Mouse (Mus musculus) lung, postnatal 36 days (tissue): ENCODE results near the gene Plagl1.

Source experiments
- DNase-seq: peaks from one replicate; pipeline ENCODE4 v3.0.0; 2022; ENCODE audit warnings: mixed read lengths

Plagl1 gene

DNA sequence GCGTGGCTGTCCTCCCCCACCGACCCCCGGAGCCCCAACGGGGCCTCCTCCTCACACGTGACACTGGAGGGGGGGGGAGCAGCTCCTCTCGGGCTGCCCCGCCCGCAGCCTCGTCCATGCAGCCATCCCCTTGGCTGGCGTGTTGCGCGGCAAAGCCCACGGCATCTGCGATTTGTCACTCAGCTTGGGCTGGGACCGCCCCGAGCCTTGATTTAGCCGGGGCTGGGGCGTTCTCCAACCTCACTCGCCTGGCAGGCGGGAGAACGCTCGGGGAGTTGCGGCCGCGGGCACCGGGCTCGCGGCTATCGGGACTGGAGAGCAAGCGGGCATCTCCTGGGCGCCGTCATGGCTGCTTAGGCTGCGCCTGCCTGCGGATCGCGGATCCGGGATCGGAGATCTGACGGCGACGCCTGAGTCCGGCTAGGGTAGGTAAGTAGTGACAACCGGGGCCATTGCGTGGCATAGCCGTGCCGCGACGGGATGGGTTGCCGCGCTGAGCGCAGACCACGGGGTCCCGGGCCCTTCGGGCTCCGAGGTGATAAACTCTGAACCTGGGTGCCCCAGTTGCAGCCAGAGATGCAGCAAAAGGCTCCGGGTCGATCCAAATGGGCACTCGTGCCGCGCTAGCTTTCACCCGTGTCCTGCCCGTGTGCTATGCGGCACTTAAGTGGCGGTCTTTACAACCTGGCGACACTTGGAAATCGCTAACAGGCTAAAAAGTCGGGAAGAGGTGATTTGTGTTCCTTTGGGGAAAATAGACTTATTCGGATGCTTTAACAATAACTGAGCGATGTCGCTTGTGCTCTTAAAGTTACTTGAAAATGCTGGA, 30.5 kb downstream of the Plagl1 start:
- DNase-seq: peak; percentile 80

DNA sequence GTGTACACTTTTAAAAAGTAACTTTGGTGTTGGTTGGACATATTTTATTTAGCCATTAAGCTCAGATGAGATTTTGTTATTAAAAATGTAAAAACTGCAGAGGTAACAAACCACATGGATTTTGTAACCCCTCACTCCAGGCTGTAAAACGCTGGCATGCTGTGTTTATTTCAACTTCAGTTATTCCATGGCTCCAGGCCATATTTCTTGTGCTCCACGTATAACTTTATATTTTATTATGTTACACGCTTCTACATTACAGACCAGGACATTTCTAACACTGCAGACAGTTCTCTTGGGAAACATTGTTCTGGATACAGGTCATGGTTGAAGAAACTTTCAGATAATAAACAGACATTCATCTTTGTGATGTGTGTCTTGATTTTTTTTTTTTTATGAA, 32.7 kb downstream of the Plagl1 start:
- no peak for DNase-seq

DNA sequence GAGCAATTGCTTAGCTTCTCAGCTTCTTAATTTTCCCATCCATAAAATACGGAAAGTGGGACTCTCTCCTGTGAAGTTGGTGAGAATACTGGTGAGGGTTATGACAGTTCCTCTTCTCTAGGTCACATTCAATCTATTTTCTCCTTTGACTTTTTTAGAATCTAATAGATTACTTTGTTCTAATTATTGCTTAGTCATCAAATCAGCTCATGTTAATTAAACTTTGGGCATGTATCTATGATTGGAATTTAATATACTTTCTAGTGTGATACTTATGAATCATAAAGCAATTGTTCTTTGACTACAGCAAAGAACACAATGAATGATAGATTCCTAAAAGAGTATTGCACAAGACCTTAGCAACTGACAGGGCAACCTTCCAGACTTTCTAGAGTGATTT, 38.6 kb downstream of the Plagl1 start:
- peak; percentile 38 for DNase-seq

DNA sequence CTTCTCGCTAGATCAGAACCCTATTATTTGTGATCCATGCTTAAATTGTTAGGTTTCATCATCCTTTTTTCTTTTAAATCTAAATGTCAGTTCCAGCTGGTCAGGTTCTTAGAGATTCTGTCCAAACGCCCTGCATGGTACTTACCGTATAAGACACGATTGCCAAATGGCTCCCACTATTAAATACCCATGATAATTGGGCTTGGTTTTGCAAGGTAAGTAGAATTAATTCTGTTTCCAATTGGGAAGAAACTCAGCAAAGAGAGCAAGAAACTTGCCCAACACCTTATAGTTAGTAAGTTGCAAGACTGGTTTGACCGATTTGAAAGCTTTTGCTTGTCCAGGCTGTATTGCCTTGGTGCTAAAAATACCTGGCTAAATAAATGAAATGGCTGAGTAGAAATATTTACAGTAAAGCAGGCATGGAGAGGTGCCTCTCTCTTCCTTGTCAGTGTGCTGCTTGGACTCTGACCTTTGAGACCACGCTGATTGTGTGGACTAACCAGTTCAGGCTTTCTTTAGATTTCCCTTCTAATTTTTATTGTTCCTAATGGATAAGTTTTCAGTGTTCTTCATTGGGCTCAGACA, 39.9 kb downstream of the Plagl1 start:
- peak; percentile 55 for DNase-seq

DNA sequence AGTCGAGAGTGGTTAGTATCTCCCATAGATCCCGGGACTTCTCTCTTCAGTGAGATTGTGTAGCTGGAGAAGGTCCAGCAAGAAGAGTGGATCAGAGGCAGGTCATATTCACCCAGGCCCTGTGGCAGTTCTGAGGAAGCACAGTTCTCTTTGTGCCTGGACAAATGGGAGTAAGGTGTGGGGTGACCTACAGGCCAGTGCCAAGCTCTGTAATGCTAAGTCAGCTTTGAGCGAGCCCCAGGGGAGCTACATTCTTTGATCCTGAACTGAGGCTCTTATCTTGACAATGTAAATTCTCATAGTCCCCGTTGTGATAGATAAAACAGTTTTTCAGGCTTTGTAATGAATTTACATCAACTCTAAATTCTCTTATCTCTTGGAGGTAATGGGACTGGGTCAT, 42.1 kb downstream of the Plagl1 start:
- no peak for DNase-seq

DNA sequence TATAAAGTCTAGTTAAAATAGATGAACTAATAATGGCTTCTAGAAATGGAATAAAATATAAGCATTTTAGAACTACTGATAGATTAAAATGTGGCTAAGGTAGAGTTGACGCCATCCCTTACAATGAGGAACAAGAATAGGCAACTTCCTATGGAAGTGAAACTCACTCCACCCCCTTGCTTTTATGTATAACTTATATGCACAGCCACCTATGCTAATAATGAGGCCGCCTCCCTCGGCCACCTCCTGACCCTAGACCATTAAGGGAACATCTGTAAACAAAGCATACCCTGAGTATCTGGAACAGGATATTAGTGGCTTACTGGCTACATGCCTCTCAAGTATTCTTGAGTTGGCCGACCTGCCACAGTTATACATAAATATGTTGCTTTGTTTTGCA, 43.5 kb downstream of the Plagl1 start:
- no peak for DNase-seq

DNA sequence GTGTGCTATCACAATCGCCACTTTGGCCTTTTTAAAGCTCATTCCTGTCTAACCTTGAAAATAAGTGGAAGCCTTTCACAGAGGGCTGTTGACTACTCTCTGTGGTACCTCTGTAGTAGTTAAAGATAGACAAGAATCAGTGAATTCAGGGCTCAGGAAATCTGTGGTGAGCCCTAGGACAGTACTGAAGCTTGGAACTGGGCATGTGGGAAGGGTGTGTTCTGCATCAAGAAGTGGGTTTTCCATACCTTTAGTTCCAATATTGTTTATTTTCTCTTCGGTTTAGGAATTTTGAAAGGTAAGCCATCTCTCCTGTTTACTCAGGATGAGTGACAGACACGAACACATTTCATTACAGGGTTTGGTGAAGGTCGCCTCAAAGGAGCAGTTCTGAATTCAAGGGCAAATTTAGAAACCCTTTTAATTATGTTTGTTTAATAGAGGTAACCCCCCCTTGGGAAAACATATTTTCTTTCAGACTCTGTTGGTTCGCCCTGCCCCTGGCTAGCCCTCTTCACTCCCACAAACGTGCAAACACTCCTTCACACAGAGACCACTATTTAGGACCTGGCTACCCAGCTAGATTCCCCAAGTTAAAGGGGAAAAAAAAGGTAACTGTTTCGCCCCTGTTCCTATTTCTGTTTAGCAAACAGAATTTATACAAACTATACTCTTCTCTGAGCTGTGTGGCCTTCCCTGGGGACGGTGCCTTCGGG, 46.8 kb downstream of the Plagl1 start:
- no peak for DNase-seq

DNA sequence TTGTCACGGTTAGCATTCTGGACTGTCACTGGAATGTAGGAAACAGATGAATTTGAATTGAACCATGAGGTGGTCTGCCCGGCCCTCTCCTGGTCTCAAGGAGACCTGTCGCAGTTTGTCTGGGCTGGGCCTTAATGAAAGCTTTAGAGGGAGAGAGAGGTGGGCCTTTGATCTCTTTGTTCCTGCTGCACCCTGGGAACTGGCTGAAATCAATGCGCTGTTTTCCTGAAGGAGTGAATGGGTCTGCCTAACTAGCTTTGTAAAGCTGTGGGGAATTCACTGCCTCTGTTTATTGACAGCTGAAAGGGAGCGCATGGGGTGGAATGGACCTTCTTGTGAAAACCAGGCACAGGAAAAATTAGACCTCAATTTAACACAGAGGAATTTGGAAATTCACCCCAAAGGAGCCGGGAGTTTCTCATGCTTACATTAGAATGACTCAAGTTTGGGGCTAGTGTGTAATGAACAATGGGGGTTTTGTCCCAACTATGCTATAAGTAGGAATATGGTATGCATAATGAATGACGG, 47.8 kb downstream of the Plagl1 start:
- no peak for DNase-seq

DNA sequence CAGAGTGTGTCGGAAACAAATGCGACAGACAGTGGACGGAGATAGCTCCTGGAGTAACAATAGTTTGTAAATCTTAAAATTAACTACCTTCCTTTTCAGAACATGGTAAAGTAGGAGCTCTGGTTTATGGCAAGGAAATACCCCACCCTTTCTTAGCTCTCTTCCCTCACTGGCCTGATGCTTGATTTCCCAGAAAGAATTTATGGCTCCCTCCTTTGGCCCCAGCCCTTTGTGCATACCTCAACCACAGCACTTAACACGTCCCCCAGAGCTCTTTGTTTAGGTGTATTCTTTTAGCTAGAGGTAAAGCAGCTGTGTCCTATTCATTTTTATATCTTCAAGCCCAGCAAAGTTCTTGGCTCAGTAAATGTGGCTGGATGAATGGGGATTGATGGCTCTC, 48.5 kb downstream of the Plagl1 start:
- no peak for DNase-seq

DNA sequence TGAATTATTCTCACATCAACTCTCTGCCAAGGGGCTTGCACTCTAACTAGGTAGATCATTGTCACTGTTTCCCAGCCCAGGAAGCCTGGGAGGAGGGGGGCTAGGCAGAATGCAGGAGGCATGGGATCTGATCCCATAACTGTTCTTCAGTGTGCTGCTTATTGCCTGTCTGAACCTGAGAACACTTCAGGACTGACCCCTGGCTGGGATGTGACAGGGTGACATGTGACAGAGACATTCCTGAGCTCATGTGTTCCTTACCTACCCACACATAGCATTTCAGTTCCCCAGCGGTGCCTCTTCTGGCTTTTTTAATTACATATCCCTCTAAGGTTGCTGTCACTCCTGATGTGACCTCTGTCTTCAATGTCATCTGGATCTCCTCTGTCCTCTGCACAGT, 49.5 kb downstream of the Plagl1 start:
- no peak for DNase-seq

DNA sequence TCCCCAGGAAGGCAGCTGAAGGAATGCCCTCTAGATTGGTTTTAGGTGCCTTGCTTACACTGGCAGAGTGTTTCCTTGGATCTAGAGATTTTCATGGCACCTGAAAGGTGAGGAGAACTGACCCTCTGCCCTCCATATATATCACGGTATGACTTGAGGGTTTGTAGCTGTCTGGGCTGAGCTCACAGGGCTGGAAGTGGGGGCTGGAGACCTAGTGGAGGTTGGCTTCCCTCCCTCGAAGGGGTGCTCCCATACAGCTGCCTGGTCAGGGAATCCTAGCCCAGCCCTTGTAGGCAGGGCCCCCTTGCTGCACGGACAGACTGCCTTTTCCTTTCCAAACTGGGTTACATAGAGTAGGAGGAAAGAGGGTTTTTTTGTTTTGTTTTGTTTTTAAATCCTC, 52.5 kb downstream of the Plagl1 start:
- DNase-seq: no peak

DNA sequence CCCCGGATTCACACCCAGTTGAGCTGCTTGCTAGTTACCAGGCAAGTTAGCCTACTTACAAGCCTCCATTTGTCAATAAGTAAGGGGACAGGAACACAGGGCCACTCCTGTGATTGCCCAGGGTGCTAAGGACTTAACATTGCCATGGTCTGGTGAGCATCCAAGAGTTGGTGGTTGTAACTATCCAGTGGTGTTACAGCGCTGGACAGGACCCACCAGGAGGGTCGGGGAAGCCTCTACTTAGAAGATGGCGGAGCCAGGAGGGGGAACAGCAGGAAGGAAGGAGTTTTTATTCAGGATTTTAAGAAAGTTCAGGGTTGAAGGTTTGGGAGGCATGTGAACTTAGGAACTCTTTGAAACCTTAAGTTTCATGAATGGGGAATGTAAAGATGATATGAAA, 53.3 kb downstream of the Plagl1 start:
- DNase-seq: no peak

DNA sequence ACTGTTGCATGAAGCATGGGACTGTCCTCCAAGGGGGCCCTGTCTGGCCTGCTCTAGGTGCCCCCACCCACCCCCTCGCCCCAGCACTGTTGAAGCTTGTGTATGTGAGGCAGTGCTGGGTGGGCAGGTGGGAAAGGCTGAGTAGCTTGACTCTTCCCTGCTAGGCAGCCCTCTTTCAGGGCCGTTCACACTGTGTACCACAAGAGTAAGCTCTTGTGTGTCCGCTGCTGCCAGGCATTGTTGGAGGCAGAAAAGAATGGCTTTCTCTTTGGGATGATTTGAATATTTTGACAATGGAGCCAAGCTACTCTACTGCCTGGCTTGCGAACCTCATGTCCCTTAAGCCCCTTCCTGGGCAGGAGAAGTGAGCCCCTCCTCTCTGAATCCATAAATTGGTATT, 54.7 kb downstream of the Plagl1 start:
- DNase-seq: no peak

DNA sequence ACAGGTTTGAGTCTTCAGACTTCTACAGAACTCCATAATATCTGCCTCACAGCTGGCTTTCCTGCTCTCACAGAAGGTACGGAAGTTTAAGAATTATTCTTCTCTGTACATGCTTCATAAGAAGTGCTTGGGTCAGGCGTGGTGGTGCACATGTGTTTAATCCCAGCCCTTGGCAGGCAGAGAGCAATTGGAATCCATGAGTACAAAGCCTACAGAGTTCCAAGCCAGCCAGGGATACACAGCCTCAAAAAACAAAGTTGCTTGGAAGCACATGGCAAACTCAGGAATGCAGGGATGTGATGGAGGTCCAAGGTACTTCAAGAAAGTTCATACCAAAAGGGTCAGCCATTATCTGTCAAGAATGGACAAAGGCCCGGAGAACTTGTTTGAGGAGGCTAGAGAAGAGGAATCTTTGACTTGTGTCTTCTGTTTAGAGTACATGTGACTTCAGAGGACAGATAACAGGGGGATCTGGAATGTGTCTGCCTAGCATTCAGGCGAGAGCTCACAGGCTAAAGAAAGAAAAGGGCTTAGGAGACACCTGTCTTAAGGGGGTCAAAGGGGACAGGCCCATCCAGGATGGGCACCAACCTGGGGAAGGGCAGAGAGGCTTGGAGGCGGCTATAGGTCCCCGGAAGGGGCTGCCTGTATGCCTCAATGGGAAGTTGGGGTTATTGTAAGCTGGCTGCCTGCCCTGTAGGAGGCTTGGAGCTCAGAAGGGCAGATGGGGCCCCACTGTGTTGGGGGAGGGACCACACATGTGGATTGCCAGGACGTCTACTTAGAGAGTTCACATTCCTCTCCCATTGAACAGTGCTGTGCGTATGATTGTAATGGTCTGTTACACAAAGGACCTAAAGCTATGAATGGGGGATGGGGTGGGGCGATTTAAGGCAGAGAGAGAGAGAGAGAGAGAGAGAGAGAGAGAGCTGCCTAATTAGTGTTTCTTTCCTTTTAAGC, 56.7 kb downstream of the Plagl1 start:
- DNase-seq: no peak

DNA sequence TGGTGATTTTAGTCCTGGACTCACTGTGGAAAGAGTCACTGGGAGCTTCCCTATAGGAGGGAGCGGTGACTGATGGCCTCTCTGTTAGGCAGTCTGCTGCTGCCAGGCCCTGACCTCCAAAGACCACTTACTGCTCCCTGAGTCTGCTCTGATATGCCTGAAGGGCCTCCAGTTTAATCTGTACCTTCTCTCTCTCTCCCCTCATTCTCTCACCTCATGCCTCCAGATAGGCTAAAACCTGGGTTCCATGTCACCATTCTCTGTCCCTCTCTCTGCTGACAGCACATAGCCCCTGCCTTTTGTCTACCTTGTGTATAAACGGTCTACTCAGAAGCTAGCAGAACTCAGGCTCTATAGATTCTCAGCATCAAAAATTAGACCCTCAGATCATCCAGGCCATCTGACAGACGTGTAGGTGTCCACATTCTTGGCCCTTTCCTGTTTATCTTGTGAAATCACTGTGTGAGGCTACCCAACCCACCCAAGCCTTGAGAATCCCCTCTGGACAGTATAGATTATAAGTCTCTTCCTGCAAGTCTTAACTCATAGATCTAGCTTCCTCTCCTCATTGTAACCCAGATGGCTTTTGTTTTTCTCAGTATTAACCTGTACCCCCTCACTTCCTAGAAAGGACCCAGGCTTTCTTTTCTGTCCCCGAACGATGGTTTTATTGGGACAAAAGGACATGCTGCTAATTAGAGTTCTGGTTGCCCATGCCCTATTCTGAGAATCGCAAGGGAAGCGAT, 57.9 kb downstream of the Plagl1 start:
- no peak for DNase-seq

DNA sequence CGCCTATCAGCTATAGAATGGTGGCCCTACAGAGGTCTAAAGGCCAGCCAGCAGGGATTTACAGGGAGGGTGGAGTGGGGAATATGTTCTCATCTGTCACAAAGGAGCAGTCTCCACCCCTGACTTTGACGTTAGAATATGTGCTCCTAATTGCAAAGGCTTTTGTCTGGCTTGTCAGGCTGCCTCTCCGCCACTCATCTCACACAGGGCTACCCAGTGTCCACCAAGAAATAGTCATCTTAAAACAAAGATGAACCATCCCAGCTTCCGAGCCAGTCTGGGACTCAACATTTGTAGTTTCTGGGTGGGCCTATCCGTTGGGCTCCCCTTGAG, 58.4 kb downstream of the Plagl1 start:
- no peak for DNase-seq

DNA sequence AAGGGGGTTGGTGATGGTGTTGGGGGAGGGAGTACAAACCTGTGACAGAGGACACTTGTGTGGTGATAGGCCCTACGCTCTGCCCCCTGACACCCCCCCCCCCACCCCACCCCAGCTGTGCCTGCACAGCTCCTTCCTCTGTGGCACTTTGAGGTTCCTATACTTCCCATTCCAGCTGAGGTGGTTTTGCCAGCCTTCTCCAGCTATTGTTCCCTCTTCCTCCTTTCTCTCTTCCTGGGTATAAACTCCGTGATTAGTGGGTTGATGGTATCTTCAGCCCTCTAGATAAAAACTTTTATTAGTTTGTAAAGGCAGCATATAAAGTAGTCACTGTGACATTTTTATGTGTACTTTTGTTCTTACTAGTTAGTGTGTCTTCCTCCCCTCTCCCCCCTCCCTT, 59.0 kb downstream of the Plagl1 start:
- no peak for DNase-seq

DNA sequence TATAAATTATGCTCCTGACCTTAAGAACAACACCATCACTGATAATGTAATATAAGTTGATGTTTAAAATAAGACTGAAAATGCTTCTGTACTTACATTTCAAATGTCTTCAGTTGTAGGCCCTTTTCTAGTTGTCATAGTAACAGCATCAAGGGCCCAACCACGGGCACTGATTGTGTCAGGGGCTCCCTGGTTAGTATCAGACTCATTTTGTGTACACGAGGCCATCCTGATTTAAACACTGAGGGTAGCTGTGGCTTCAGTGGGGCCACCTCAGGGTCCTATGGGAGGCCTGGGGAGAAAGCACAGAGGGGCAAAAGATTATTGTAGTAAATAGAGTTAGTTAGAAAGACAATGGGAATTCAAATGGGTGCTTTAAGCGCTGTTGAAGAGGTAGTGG, 65.5 kb downstream of the Plagl1 start:
- no peak for DNase-seq

DNA sequence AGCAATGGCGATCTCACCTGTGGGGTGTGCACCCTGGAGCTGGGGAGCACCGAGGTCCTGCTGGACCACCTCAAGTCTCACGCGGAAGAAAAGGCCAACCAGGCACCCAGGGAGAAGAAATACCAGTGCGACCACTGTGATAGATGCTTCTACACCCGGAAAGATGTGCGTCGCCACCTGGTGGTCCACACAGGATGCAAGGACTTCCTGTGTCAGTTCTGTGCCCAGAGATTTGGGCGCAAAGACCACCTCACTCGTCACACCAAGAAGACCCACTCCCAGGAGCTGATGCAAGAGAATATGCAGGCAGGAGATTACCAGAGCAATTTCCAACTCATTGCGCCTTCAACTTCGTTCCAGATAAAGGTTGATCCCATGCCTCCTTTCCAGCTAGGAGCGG, 67.0 kb downstream of the Plagl1 start:
- DNase-seq: peak; percentile 42

DNA sequence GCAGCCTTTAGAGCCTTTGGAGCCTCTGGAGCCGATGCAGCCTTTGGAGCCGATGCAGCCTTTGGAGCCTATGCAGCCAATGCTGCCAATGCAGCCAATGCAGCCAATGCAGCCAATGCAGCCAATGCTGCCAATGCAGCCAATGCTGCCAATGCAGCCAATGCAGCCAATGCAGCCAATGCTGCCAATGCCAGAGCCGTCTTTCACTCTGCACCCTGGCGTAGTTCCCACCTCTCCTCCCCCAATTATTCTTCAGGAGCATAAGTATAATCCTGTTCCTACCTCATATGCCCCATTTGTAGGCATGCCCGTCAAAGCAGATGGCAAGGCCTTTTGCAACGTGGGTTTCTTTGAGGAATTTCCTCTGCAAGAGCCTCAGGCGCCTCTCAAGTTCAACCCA, 67.6 kb downstream of the Plagl1 start:
- no peak for DNase-seq

DNA sequence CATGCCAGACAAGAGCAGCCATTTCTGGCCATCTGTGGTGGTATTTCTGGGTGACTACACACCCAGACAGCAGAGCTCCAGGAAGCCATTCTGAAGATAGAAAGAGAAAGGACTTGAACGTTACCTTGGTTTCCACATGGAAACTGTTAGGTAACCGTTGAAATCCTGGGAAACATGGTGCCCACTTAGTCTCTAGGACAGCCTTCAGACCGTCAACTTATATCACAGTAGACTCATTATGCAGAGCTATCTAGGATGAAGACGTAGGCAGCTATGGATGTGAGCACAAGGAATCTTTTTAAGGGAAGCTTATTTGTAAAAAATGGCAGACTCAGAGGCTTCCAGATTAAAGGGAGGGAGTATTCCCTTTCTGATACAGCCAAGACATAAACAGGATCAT, 73.5 kb downstream of the Plagl1 start:
- DNase-seq: no peak

DNA sequence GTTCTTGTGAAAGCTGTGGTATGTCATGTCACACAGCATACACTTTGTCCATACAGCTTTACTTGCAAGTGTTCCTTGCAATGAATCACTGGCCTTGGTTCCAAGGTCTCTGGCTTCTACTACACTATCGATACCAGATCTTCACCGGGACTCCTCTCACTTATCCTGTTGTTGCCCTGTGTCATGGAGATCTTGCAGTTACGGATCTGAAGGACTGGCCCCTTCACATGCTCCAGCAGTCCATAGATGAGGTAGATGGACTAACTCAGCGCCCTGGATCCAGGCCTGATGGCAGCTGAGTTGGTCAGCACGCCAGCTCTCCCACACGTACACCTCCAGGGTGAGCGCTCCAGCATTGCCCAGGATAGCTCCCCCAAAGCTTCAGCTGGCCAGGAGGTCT, 75.0 kb downstream of the Plagl1 start:
- DNase-seq: no peak
